Mouse (Mus musculus) spleen, adult 2 months (tissue): Measurements from ENCODE around the gene Sfxn2.

ENCODE experiments used
- CTCF ChIP-seq: fragments of 200-500 bp; IDR thresholded peaks from 2 replicates; pipeline ENCODE4 v1.5.1; 2011; ENCODE audit warnings: mild to moderate bottlenecking, inconsistent platforms; ENCODE audit not compliant: insufficient read depth, insufficient read length, insufficient replicate concordance; ENCODE audit errors: extremely low read depth
- POLR2A ChIP-seq: fragments of 200-500 bp; IDR thresholded peaks from 2 replicates; pipeline ENCODE4 v1.6.1; 2011; ENCODE audit warnings: low read depth, low read length, inconsistent platforms

GRCm38 (mm10) chr19:46575196-46575595 is 2.0 kb downstream of the Sfxn2 start:
- no peak for TF ChIP-seq CTCF
- no peak for TF ChIP-seq POLR2A
